Mouse (Mus musculus) adipocyte (in vitro differentiated cells): Measurements from ENCODE around the gene Rcan1.
"Not testable (repeated sequence)": the region's sequence is repeated elsewhere in the genome, so short reads cannot be mapped to it uniquely, and the experiment has no call there.

Experiments
- DNase-seq: peaks from one replicate; pipeline ENCODE4 v3.0.0-alpha.2; 2016; ENCODE audit warnings: low spot score

Rcan1 gene

GRCm38 (mm10) chr16:92433176-92433575 lies 37.5 kb downstream of the Rcan1 start:
- DNase-seq: peak; percentile 72

GRCm38 (mm10) chr16:92430731-92431130 lies 39.9 kb downstream of the Rcan1 start:
- no peak for DNase-seq

GRCm38 (mm10) chr16:92428197-92428950 lies 42.3 kb downstream of the Rcan1 start:
- no peak for DNase-seq

- DNase-seq: no peak
Measured at GRCm38 (mm10) chr16:92426708-92427107, 44.0 kb downstream of the Rcan1 start.

- DNase-seq: no peak
Measured at GRCm38 (mm10) chr16:92425875-92426274, 44.8 kb downstream of the Rcan1 start.

GRCm38 (mm10) chr16:92423363-92423762 lies 47.3 kb downstream of the Rcan1 start:
- DNase-seq: no peak

GRCm38 (mm10) chr16:92422435-92423362 lies 48.0 kb downstream of the Rcan1 start:
- DNase-seq: no peak

GRCm38 (mm10) chr16:92421147-92421934 lies 49.3 kb downstream of the Rcan1 start:
- DNase-seq: no peak

GRCm38 (mm10) chr16:92420641-92421040 lies 50.0 kb downstream of the Rcan1 start:
- no peak for DNase-seq

- DNase-seq: no peak
Measured at GRCm38 (mm10) chr16:92419099-92419498, 51.6 kb downstream of the Rcan1 start.

GRCm38 (mm10) chr16:92417267-92417666 lies 53.4 kb downstream of the Rcan1 start:
- DNase-seq: no peak

GRCm38 (mm10) chr16:92415702-92416118 lies 55.0 kb downstream of the Rcan1 start:
- no peak for DNase-seq

GRCm38 (mm10) chr16:92415038-92415437 lies 55.6 kb downstream of the Rcan1 start:
- not testable (repeated sequence) for DNase-seq

GRCm38 (mm10) chr16:92412888-92413287 lies 57.8 kb downstream of the Rcan1 start:
- DNase-seq: no peak

- peak; percentile 44 for DNase-seq
Measured at GRCm38 (mm10) chr16:92411981-92412706, 58.5 kb downstream of the Rcan1 start.

GRCm38 (mm10) chr16:92410344-92410743 lies 60.3 kb downstream of the Rcan1 start:
- no peak for DNase-seq

GRCm38 (mm10) chr16:92407883-92408282 lies 62.8 kb downstream of the Rcan1 start:
- no peak for DNase-seq

- DNase-seq: no peak
Measured at GRCm38 (mm10) chr16:92404141-92404540, 66.5 kb downstream of the Rcan1 start.

GRCm38 (mm10) chr16:92403069-92403468 lies 67.6 kb downstream of the Rcan1 start:
- DNase-seq: no peak

- no peak for DNase-seq
Measured at GRCm38 (mm10) chr16:92402216-92402615, 68.5 kb downstream of the Rcan1 start.

GRCm38 (mm10) chr16:92401206-92401605 lies 69.5 kb downstream of the Rcan1 start:
- peak; percentile 45 for DNase-seq
